Mouse (Mus musculus) erythroblast, embryonic 14.5 days (primary cell): ENCODE measurements around the gene Rasa2. TPM values are rescaled to one million over a fixed set of nuclear protein-coding genes. Genes with fewer than 3 reads are reported as not detected.

Source experiments
- H3K27me3 ChIP-seq: 2 replicates; pipeline ENCODE4 v1.6.1; 2012; ENCODE audit warnings: inconsistent platforms; ENCODE audit not compliant: control insufficient read depth
- H3K36me3 ChIP-seq: 2 replicates; pipeline ENCODE4 v1.6.1; 2012; ENCODE audit warnings: mild to moderate bottlenecking, inconsistent platforms; ENCODE audit not compliant: control insufficient read depth
- H3K4me1 ChIP-seq: 2 replicates; pipeline ENCODE4 v1.6.1; 2012; ENCODE audit warnings: inconsistent platforms; ENCODE audit not compliant: control insufficient read depth
- H3K4me3 ChIP-seq: replicated peaks from 2 replicates; pipeline ENCODE3; 2012; ENCODE audit warnings: moderate library complexity, mild to moderate bottlenecking, inconsistent platforms
- H3K9me3 ChIP-seq: 2 replicates; pipeline ENCODE4 v1.6.1; 2012; ENCODE audit warnings: low read length, inconsistent platforms, mixed read lengths; ENCODE audit not compliant: control insufficient read depth
- GATA1 ChIP-seq: IDR thresholded peaks from 2 replicates; pipeline ENCODE4 v1.6.1; 2012; ENCODE audit warnings: low read length, inconsistent platforms, mixed read lengths
- TAL1 ChIP-seq: IDR thresholded peaks from 3 replicates; pipeline ENCODE4 v1.6.1; 2012; ENCODE audit warnings: low read length, inconsistent platforms, mixed read lengths
- polyA plus RNA-seq: library from polyadenylated mRNA; stranded (reverse); fragments of >175 nt; gene quantifications from 2 replicates; pipeline ENCODE4 v1.2.3, GENCODE M21; 2012

Gene Rasa2
- polyA plus RNA-seq, 1 experiment: not detected

- TF ChIP-seq TAL1 (no peak), GATA1 (no peak)
- peaks cover 9% of the 10 kb centered on the region for H3K36me3 ChIP-seq
Observed at GRCm38 (mm10) chr9:96572754-96573153, 58.7 kb downstream of the Rasa2 start.

GRCm38 (mm10) chr9:96566470-96566996 lies 64.9 kb downstream of the Rasa2 start:
- no peak overlapping the region for H3K4me3 ChIP-seq
- H3K4me1 ChIP-seq: peaks cover 7% of the 10 kb centered on the region
- peaks cover 10% of the 10 kb centered on the region for H3K36me3 ChIP-seq
- H3K27me3 ChIP-seq: no peaks in the 10 kb centered on the region
- TF ChIP-seq TAL1: no peak
- H3K9me3 ChIP-seq: no peaks in the 10 kb centered on the region

More at GRCm38 (mm10) chr9:96572754-96573153, 58.7 kb downstream of the Rasa2 start:
- H3K27me3 ChIP-seq: no peaks in the 10 kb centered on the region
- no peaks in the 10 kb centered on the region for H3K4me1 ChIP-seq
- H3K4me3 ChIP-seq: no peak overlapping the region
- no peaks in the 10 kb centered on the region for H3K9me3 ChIP-seq

- H3K27me3 ChIP-seq: no peaks in the 10 kb centered on the region
- TF ChIP-seq TAL1 (no peak), GATA1 (no peak)
- no peak overlapping the region for H3K4me3 ChIP-seq
- H3K4me1 ChIP-seq: peaks cover 19% of the 10 kb centered on the region
- H3K9me3 ChIP-seq: no peaks in the 10 kb centered on the region
- H3K36me3 ChIP-seq: peaks cover 3% of the 10 kb centered on the region; the same call in 1 of the 2 replicates
Observed at GRCm38 (mm10) chr9:96563501-96563900, 67.9 kb downstream of the Rasa2 start.

- H3K36me3 ChIP-seq: no peaks in the 10 kb centered on the region; the same call in 1 of the 2 replicates
- no peak for TF ChIP-seq TAL1
- TF ChIP-seq GATA1: no peak
Observed at GRCm38 (mm10) chr9:96559148-96559547, 72.3 kb downstream of the Rasa2 start.

GRCm38 (mm10) chr9:96558594-96558993 lies 72.8 kb downstream of the Rasa2 start:
- Histone ChIP-seq H3K4me3 (no peak overlapping the region), H3K9me3 (no peaks in the 10 kb centered on the region), H3K36me3 (no peaks in the 10 kb centered on the region; the same call in 1 of the 2 replicates), H3K27me3 (no peaks in the 10 kb centered on the region), H3K4me1 (peaks cover 14% of the 10 kb centered on the region)
- TF ChIP-seq GATA1: no peak
- no peak for TF ChIP-seq TAL1

More at GRCm38 (mm10) chr9:96559148-96559547, 72.3 kb downstream of the Rasa2 start:
- Histone ChIP-seq H3K9me3 (no peaks in the 10 kb centered on the region), H3K4me3 (no peak overlapping the region), H3K27me3 (no peaks in the 10 kb centered on the region), H3K4me1 (peaks cover 14% of the 10 kb centered on the region)

- H3K4me3 ChIP-seq: no peak overlapping the region
- H3K9me3 ChIP-seq: no peaks in the 10 kb centered on the region
- TF ChIP-seq TAL1: no peak
- no peak for TF ChIP-seq GATA1
- H3K4me1 ChIP-seq: peaks cover 8% of the 10 kb centered on the region
- H3K36me3 ChIP-seq: peaks cover 4% of the 10 kb centered on the region
- no peaks in the 10 kb centered on the region for H3K27me3 ChIP-seq
Observed at GRCm38 (mm10) chr9:96554095-96554494, 77.3 kb downstream of the Rasa2 start.

- no peaks in the 10 kb centered on the region for H3K27me3 ChIP-seq
- H3K4me1 ChIP-seq: peaks cover 9% of the 10 kb centered on the region
- H3K36me3 ChIP-seq: peaks cover 9% of the 10 kb centered on the region
- H3K4me3 ChIP-seq: no peak overlapping the region
- TF ChIP-seq TAL1 (no peak), GATA1 (no peak)
- no peaks in the 10 kb centered on the region for H3K9me3 ChIP-seq
Observed at GRCm38 (mm10) chr9:96545410-96545809, 86.0 kb downstream of the Rasa2 start.

GRCm38 (mm10) chr9:96543643-96544640 lies 87.5 kb downstream of the Rasa2 start:
- peaks cover 9% of the 10 kb centered on the region for H3K36me3 ChIP-seq
- H3K4me3 ChIP-seq: peak overlapping the region; percentile 55
- TF ChIP-seq GATA1 (no peak), TAL1 (no peak)
- H3K4me1 ChIP-seq: peaks cover 9% of the 10 kb centered on the region
- H3K9me3 ChIP-seq: no peaks in the 10 kb centered on the region
- no peaks in the 10 kb centered on the region for H3K27me3 ChIP-seq

GRCm38 (mm10) chr9:96538916-96539315 lies 92.5 kb downstream of the Rasa2 start:
- Histone ChIP-seq H3K36me3 (peaks cover 6% of the 10 kb centered on the region; the same call in 1 of the 2 replicates), H3K9me3 (no peaks in the 10 kb centered on the region), H3K4me1 (peaks cover 19% of the 10 kb centered on the region), H3K27me3 (no peaks in the 10 kb centered on the region), H3K4me3 (no peak overlapping the region)
- TF ChIP-seq TAL1 (no peak), GATA1 (no peak)
